8 mouse cellular contexts compared by ENCODE assay signal in genomic region chr1:82725026-82725874, GRCm38 (mm10). TPM values are rescaled to one million over a fixed set of nuclear protein-coding genes. Genes with fewer than 3 reads are reported as not detected.
DNase-seq lines count a peak whose midpoint lies in the region; ATAC-seq and TF ChIP-seq lines count a peak whose summit lies in the region.

No protein-coding gene starts in this region.

- H3K9me3 ChIP-seq in ES-Bruce4 (replicated peaks; ENCODE audit: control insufficient read depth, insufficient read depth, low read length, poor library complexity, severe bottlenecking) = no peaks in the 10 kb centered on the region
- H3K9me3 ChIP-seq in hindbrain, embryonic 10.5 days = no peaks in the 10 kb centered on the region
- no peaks in the 10 kb centered on the region for H3K9me3 ChIP-seq in liver, postnatal 0 days (ENCODE audit: low read length)

- H3K4me3 ChIP-seq in ES-Bruce4 (ENCODE audit: low read depth, low read length) = peak overlapping the region; percentile 88
- peak overlapping the region; percentile 74 for H3K4me3 ChIP-seq in hindbrain, embryonic 10.5 days
- H3K4me3 ChIP-seq in liver, postnatal 0 days (ENCODE audit: low read depth, low read length) = peak overlapping the region; percentile 92

- peaks cover 8% of the 10 kb centered on the region for H3K36me3 ChIP-seq in ES-Bruce4 (ENCODE audit: control insufficient read depth, insufficient read depth, low read length, poor library complexity, severe bottlenecking)
- peaks cover 25% of the 10 kb centered on the region for H3K36me3 ChIP-seq in hindbrain, embryonic 10.5 days
- H3K36me3 ChIP-seq in liver, postnatal 0 days (replicated peaks; ENCODE audit: insufficient read depth, low read length) = peaks cover 23% of the 10 kb centered on the region

- TF ChIP-seq POLR2A in ES-Bruce4 (IDR thresholded peaks at IDR 0.05; ENCODE audit: insufficient read depth, low read length) = no peak

- no peaks in the 10 kb centered on the region for H3K4me1 ChIP-seq in ES-Bruce4 (ENCODE audit: control insufficient read depth, insufficient read depth, low read length)
- peaks cover 12% of the 10 kb centered on the region for H3K4me1 ChIP-seq in hindbrain, embryonic 10.5 days (replicated peaks)
- peaks cover 16% of the 10 kb centered on the region for H3K4me1 ChIP-seq in liver, postnatal 0 days (ENCODE audit: insufficient read depth)

- intact Hi-C loops in left cerebral cortex, postnatal 4 days (cut with DNase I) = no loop called here

- TF ChIP-seq EP300 in ES-Bruce4 (IDR thresholded peaks at IDR 0.05; ENCODE audit: insufficient read depth, low read depth, low read length) = no peak
- no peak; the same call in 1 of the 2 replicates for TF ChIP-seq EP300 in liver, postnatal 0 days (IDR thresholded peaks at IDR 0.05; ENCODE audit: low read depth)

- H3K27me3 ChIP-seq in ES-Bruce4 (ENCODE audit: control insufficient read depth, insufficient read depth, low read length, poor library complexity, severe bottlenecking) = no peaks in the 10 kb centered on the region
- H3K27me3 ChIP-seq in hindbrain, embryonic 10.5 days (ENCODE audit: insufficient read depth, poor library complexity, severe bottlenecking) = peaks cover 17% of the 10 kb centered on the region
- H3K27me3 ChIP-seq in liver, postnatal 0 days (ENCODE audit: insufficient read depth, low read length) = 0 out of 2 replicates have a peak, but pooled peaks cover 3% of the 10 kb centered on the region

- no peak for TF ChIP-seq CTCF in ES-Bruce4 (IDR thresholded peaks at IDR 0.05; ENCODE audit: low read depth, low read length)
- TF ChIP-seq CTCF in liver, postnatal 0 days (IDR thresholded peaks at IDR 0.05; ENCODE audit: low read depth) = no peak

- H3K9ac ChIP-seq in ES-Bruce4 (ENCODE audit: low read depth, poor library complexity, severe bottlenecking) = peak overlapping the region; percentile 95
- H3K9ac ChIP-seq in liver, postnatal 0 days (replicated peaks) = peak overlapping the region; percentile 97

- ATAC-seq in liver, postnatal 0 days = peak; percentile 99

- 1% methylated on average over 37 of the region's 37 CpGs for WGBS in hindbrain, embryonic 10.5 days
- WGBS in liver, postnatal 0 days (ENCODE audit: insufficient replicate concordance) = 3% methylated on average over 37 of the region's 37 CpGs

- peak; percentile 22 for DNase-seq in kidney, adult 9 months
- DNase-seq in kidney, postnatal 25 days = no peak
- DNase-seq in c-Kit-negative CD71-positive TER-119-positive erythroid progenitor cells, embryonic 14.5 days (ENCODE audit: low read depth, low spot score) = peak; percentile 75
- DNase-seq in hindbrain, embryonic 10.5 days (ENCODE audit: low spot score) = no peak
- DNase-seq in liver, postnatal 0 days = no peak
- DNase-seq in left cerebral cortex, postnatal 4 days = no peak
- DNase-seq in urinary bladder, postnatal 10 days (ENCODE audit: low spot score) = no peak

- H3K27ac ChIP-seq in ES-Bruce4 (ENCODE audit: insufficient read depth, low read length) = no peak overlapping the region
- peak overlapping the region; percentile 94 for H3K27ac ChIP-seq in hindbrain, embryonic 10.5 days
- H3K27ac ChIP-seq in liver, postnatal 0 days (ENCODE audit: low read depth) = peak overlapping the region; percentile 97

- peak overlapping the region; percentile 81 for H3K4me2 ChIP-seq in liver, postnatal 0 days (ENCODE audit: low read depth, low read length)

RNA-seq across cellular contexts. Expression of gene Mff, which starts 0.6 kb away (rescaled TPM):
- polyA plus RNA-seq in ES-Bruce4 (2011; ENCODE audit: insufficient read depth, insufficient read length, low read depth, missing spikeins) = 157 and 170 TPM in 2 replicates
- 203 and 222 TPM in 2 replicates for polyA plus RNA-seq in hindbrain, embryonic 10.5 days (2016; fragmentation: Nextera tagmentation; extraction: Ambion mirVana)
- 125 and 130 TPM in 2 replicates for polyA plus RNA-seq in liver, postnatal 0 days (2015; fragmentation: Nextera tagmentation; extraction: Ambion mirVana)
- total RNA-seq in left cerebral cortex, postnatal 4 days (2021) = 100 to 1,000 TPM; 257 to 259 TPM

RNA-seq across cellular contexts. Expression of gene Tm4sf20, which starts 43.0 kb away (rescaled TPM):
- polyA plus RNA-seq in ES-Bruce4 (2011; ENCODE audit: insufficient read depth, insufficient read length, low read depth, missing spikeins) = not detected in 2 replicates
- polyA plus RNA-seq in hindbrain, embryonic 10.5 days (2016; fragmentation: Nextera tagmentation; extraction: Ambion mirVana) = 0.13 TPM in 1 of 2 replicates, not detected in the other
- not detected in 2 replicates for polyA plus RNA-seq in liver, postnatal 0 days (2015; fragmentation: Nextera tagmentation; extraction: Ambion mirVana)
- not detected for total RNA-seq in left cerebral cortex, postnatal 4 days (2021)

RNA-seq across cellular contexts. Expression of gene Gm47791, which starts 45.8 kb away (rescaled TPM):
- not detected in 2 replicates for polyA plus RNA-seq in ES-Bruce4 (2011; ENCODE audit: insufficient read depth, insufficient read length, low read depth, missing spikeins)
- not detected in 2 replicates for polyA plus RNA-seq in hindbrain, embryonic 10.5 days (2016; fragmentation: Nextera tagmentation; extraction: Ambion mirVana)
- polyA plus RNA-seq in liver, postnatal 0 days (2015; fragmentation: Nextera tagmentation; extraction: Ambion mirVana) = not detected in 2 replicates
- total RNA-seq in left cerebral cortex, postnatal 4 days (2021) = not detected

Comparison
In these comparisons a context has a peak if more than half of its experiments do, and no peak if none do; other contexts are left out.
1. DNase-seq: peak in kidney, adult 9 months (single experiment) and c-Kit-negative CD71-positive TER-119-positive erythroid progenitor cells, embryonic 14.5 days (single experiment); none in kidney, postnatal 25 days (0 of 2), hindbrain, embryonic 10.5 days (single experiment), liver, postnatal 0 days (single experiment), left cerebral cortex, postnatal 4 days (single experiment) and urinary bladder, postnatal 10 days (single experiment).
2. Peak in every context shown above with its lines, with median percentiles within 50 percentile points of each other: H3K4me3 ChIP-seq.